Mouse (Mus musculus): Measurements from ENCODE around the gene Rhbdd1. TPM values are rescaled to one million over a fixed set of nuclear protein-coding genes. Genes with fewer than 3 reads are reported as not detected.
A peak's percentile ranks its signal among the peaks of the same experiment; 100 is the strongest.

Rhbdd1 gene
- polyA plus RNA-seq (2014; fragmentation: Nextera tagmentation; extraction: Ambion mirVana) = 6.4 and 7.6 TPM in 2 replicates

GRCm38 (mm10) chr1:82316111-82316745, at the start of gene Rhbdd1:
Gene Rhbdd1, plus strand, starts transcription at chr1:82316452.
- Histone ChIP-seq H3K36me3 (ENCODE audit: insufficient read depth) (no peaks in the 10 kb centered on the region), H3K4me3 (ENCODE audit: low read depth, low read length) (peak within 1 kb of the TSS; percentile 90), H3K9me3 (ENCODE audit: low read depth, low read length) (no peaks in the 10 kb centered on the region), H3K4me2 (peak within 1 kb of the TSS; percentile 70), H3K27ac (ENCODE audit: low read depth) (peak within 1 kb of the TSS; percentile 94), H3K4me1 (ENCODE audit: insufficient read depth) (peaks cover 4% of the 10 kb centered on the region; the same call in 1 of the 2 replicates), H3K27me3 (ENCODE audit: insufficient read depth, low read length) (no peaks in the 10 kb centered on the region), H3K9ac (peak within 1 kb of the TSS; percentile 89)
- TF ChIP-seq CTCF (IDR thresholded peaks at IDR 0.05; ENCODE audit: low read depth) = no peak
- ATAC-seq (ENCODE audit: insufficient read depth) = peak; percentile 99
- 6% methylated on average over 47 of the region's 47 CpGs for WGBS
- peak; percentile 100 for DNase-seq

GRCm38 (mm10) chr1:82267547-82267946, 48.7 kb upstream of the Rhbdd1 start:
- no peaks in the 10 kb centered on the region for H3K9me3 ChIP-seq (ENCODE audit: low read depth, low read length)
- H3K4me1 ChIP-seq (ENCODE audit: insufficient read depth) = no peaks in the 10 kb centered on the region
- H3K4me2 ChIP-seq = no peak overlapping the region
- ATAC-seq (ENCODE audit: insufficient read depth) = no peak
- 46% methylated on average over 4 of the region's 4 CpGs for WGBS
- H3K27ac ChIP-seq (ENCODE audit: low read depth) = no peak overlapping the region
- no peak for DNase-seq
- no peak overlapping the region for H3K4me3 ChIP-seq (ENCODE audit: low read depth, low read length)
- H3K36me3 ChIP-seq (ENCODE audit: insufficient read depth) = peaks cover 49% of the 10 kb centered on the region
- no peak for TF ChIP-seq CTCF (IDR thresholded peaks at IDR 0.05; ENCODE audit: low read depth)
- H3K27me3 ChIP-seq (ENCODE audit: insufficient read depth, low read length) = no peaks in the 10 kb centered on the region
- no peak overlapping the region for H3K9ac ChIP-seq

GRCm38 (mm10) chr1:82272231-82272630, 44.0 kb upstream of the Rhbdd1 start:
- DNase-seq (no peak), ATAC-seq (ENCODE audit: insufficient read depth) (no peak)
- 80% methylated on average over 5 of the region's 5 CpGs for WGBS
- H3K27ac ChIP-seq (ENCODE audit: low read depth) = no peak overlapping the region
- TF ChIP-seq CTCF (IDR thresholded peaks at IDR 0.05; ENCODE audit: low read depth) = no peak
- no peak overlapping the region for H3K9ac ChIP-seq
- peaks cover 49% of the 10 kb centered on the region for H3K36me3 ChIP-seq (ENCODE audit: insufficient read depth)
- H3K4me1 ChIP-seq (ENCODE audit: insufficient read depth) = no peaks in the 10 kb centered on the region
- no peaks in the 10 kb centered on the region for H3K9me3 ChIP-seq (ENCODE audit: low read depth, low read length)
- H3K4me3 ChIP-seq (ENCODE audit: low read depth, low read length) = no peak overlapping the region
- H3K4me2 ChIP-seq = no peak overlapping the region
- H3K27me3 ChIP-seq (ENCODE audit: insufficient read depth, low read length) = no peaks in the 10 kb centered on the region

- H3K9ac ChIP-seq = no peak overlapping the region
- no peak overlapping the region for H3K4me3 ChIP-seq (ENCODE audit: low read depth, low read length)
- H3K27me3 ChIP-seq (ENCODE audit: insufficient read depth, low read length) = no peaks in the 10 kb centered on the region
- TF ChIP-seq CTCF (IDR thresholded peaks at IDR 0.05; ENCODE audit: low read depth) = no peak
- H3K4me2 ChIP-seq = no peak overlapping the region
- no peaks in the 10 kb centered on the region for H3K4me1 ChIP-seq (ENCODE audit: insufficient read depth)
- peaks cover 60% of the 10 kb centered on the region for H3K36me3 ChIP-seq (ENCODE audit: insufficient read depth)
- no peak for DNase-seq
- no peak overlapping the region; the same call in 1 of the 2 replicates for H3K27ac ChIP-seq (ENCODE audit: low read depth)
- 45% methylated on average over 6 of the region's 6 CpGs for WGBS
- no peaks in the 10 kb centered on the region for H3K9me3 ChIP-seq (ENCODE audit: low read depth, low read length)
- ATAC-seq (ENCODE audit: insufficient read depth) = no peak
These were observed 42.7 kb upstream of the Rhbdd1 start for GRCm38 (mm10) chr1:82273529-82273928.

GRCm38 (mm10) chr1:82274361-82274760, 41.9 kb upstream of the Rhbdd1 start:
- Histone ChIP-seq H3K4me1 (ENCODE audit: insufficient read depth) (no peaks in the 10 kb centered on the region; the same call in 1 of the 2 replicates), H3K27ac (ENCODE audit: low read depth) (no peak overlapping the region)

GRCm38 (mm10) chr1:82279768-82280167, 36.5 kb upstream of the Rhbdd1 start:
- Histone ChIP-seq H3K36me3 (ENCODE audit: insufficient read depth) (peaks cover 48% of the 10 kb centered on the region), H3K4me3 (ENCODE audit: low read depth, low read length) (no peak overlapping the region), H3K27ac (ENCODE audit: low read depth) (no peak overlapping the region), H3K4me1 (ENCODE audit: insufficient read depth) (peaks cover 13% of the 10 kb centered on the region), H3K9ac (no peak overlapping the region), H3K9me3 (ENCODE audit: low read depth, low read length) (no peaks in the 10 kb centered on the region), H3K27me3 (ENCODE audit: insufficient read depth, low read length) (no peaks in the 10 kb centered on the region), H3K4me2 (peak overlapping the region; percentile 10; the same call in 1 of the 2 replicates)
- no peak for TF ChIP-seq CTCF (IDR thresholded peaks at IDR 0.05; ENCODE audit: low read depth)
- peak; percentile 57 for DNase-seq
- WGBS = 44% methylated on average over 1 of the region's 1 CpGs
- ATAC-seq (ENCODE audit: insufficient read depth) = no peak

More at GRCm38 (mm10) chr1:82274361-82274760, 41.9 kb upstream of the Rhbdd1 start:
- no peaks in the 10 kb centered on the region for H3K27me3 ChIP-seq (ENCODE audit: insufficient read depth, low read length)
- no peak for TF ChIP-seq CTCF (IDR thresholded peaks at IDR 0.05; ENCODE audit: low read depth)
- WGBS = 50% methylated on average over 1 of the region's 1 CpGs
- H3K4me3 ChIP-seq (ENCODE audit: low read depth, low read length) = no peak overlapping the region
- no peaks in the 10 kb centered on the region for H3K9me3 ChIP-seq (ENCODE audit: low read depth, low read length)
- H3K36me3 ChIP-seq (ENCODE audit: insufficient read depth) = peaks cover 62% of the 10 kb centered on the region
- no peak for DNase-seq
- ATAC-seq (ENCODE audit: insufficient read depth) = 0 out of 2 replicates have a peak, but pooled peaks have one; percentile 38
- no peak overlapping the region for H3K4me2 ChIP-seq
- H3K9ac ChIP-seq = no peak overlapping the region

- no peaks in the 10 kb centered on the region for H3K9me3 ChIP-seq (ENCODE audit: low read depth, low read length)
- no peak overlapping the region for H3K4me3 ChIP-seq (ENCODE audit: low read depth, low read length)
- no peak overlapping the region for H3K9ac ChIP-seq
- no peaks in the 10 kb centered on the region for H3K27me3 ChIP-seq (ENCODE audit: insufficient read depth, low read length)
- DNase-seq (no peak), ATAC-seq (ENCODE audit: insufficient read depth) (no peak)
- peak overlapping the region; percentile 79 for H3K4me2 ChIP-seq
- peaks cover 34% of the 10 kb centered on the region for H3K36me3 ChIP-seq (ENCODE audit: insufficient read depth)
- peaks cover 13% of the 10 kb centered on the region for H3K4me1 ChIP-seq (ENCODE audit: insufficient read depth)
- TF ChIP-seq CTCF (IDR thresholded peaks at IDR 0.05; ENCODE audit: low read depth) = no peak
- 70% methylated on average over 6 of the region's 6 CpGs for WGBS
- H3K27ac ChIP-seq (ENCODE audit: low read depth) = no peak overlapping the region
These were observed 34.4 kb upstream of the Rhbdd1 start for GRCm38 (mm10) chr1:82281823-82282222.

Measured in lung, embryonic 14.5 days (tissue).